In genomic region chr7:145067366-145067765, GRCm38 (mm10) we compare ENCODE assay signal across 27 mouse cellular contexts.
DNase-seq lines count a peak whose midpoint lies in the region; ATAC-seq lines count a peak whose summit lies in the region.
"Had no signal": no experiment of that assay in that cellular context is flagged by ENCODE, and none has a peak within 500 bp of the region (broad histone marks: within the 10 kb centered on the region; RNA-seq: fewer than 3 reads in every experiment).

No protein-coding gene starts in this region.

- no peak for ATAC-seq in forebrain, embryonic 15.5 days (replicated peaks)
- no peak for ATAC-seq in midbrain, embryonic 15.5 days (replicated peaks)
- no peak for ATAC-seq in granulocyte monocyte progenitor cell, adult 5-6 weeks (replicated peaks; ENCODE audit: poor library complexity, severe bottlenecking)
- ATAC-seq: forebrain, embryonic 16.5 days; Patski had no signal

- H3K27me3 ChIP-seq in forebrain, embryonic 10.5 days (ENCODE audit: poor library complexity, severe bottlenecking), result no peaks in the 10 kb centered on the region; the same call in 1 of the 2 replicates
- H3K27me3 ChIP-seq in forebrain, embryonic 15.5 days, result no peaks in the 10 kb centered on the region
- H3K27me3 ChIP-seq in midbrain, embryonic 10.5 days (ENCODE audit: low read depth, poor library complexity, severe bottlenecking), result no peaks in the 10 kb centered on the region
- H3K27me3 ChIP-seq in midbrain, embryonic 15.5 days (replicated peaks), result no peaks in the 10 kb centered on the region
- H3K27me3 ChIP-seq in embryonic facial prominence, embryonic 10.5 days (replicated peaks; ENCODE audit: low read depth, poor library complexity, severe bottlenecking), result no peaks in the 10 kb centered on the region
- no peaks in the 10 kb centered on the region for H3K27me3 ChIP-seq in limb, embryonic 10.5 days (ENCODE audit: low read depth, poor library complexity, severe bottlenecking)
- H3K27me3 ChIP-seq: embryonic facial prominence, embryonic 12.5 days; embryonic facial prominence, embryonic 15.5 days; heart, embryonic 12.5 days; heart, embryonic 15.5 days; hindbrain, embryonic 15.5 days; Patski had no signal

- no peak overlapping the region for H3K4me3 ChIP-seq in forebrain, embryonic 10.5 days
- H3K4me3 ChIP-seq in forebrain, embryonic 15.5 days, result no peak overlapping the region
- H3K4me3 ChIP-seq in midbrain, embryonic 10.5 days, result no peak overlapping the region
- no peak overlapping the region for H3K4me3 ChIP-seq in midbrain, embryonic 15.5 days
- no peak overlapping the region for H3K4me3 ChIP-seq in embryonic facial prominence, embryonic 10.5 days
- H3K4me3 ChIP-seq in limb, embryonic 10.5 days, result no peak overlapping the region
- H3K4me3 ChIP-seq: embryonic facial prominence, embryonic 12.5 days; embryonic facial prominence, embryonic 15.5 days; forebrain, embryonic 12.5 days; heart, embryonic 12.5 days; heart, embryonic 15.5 days; hindbrain, embryonic 15.5 days had no signal

- no peak for DNase-seq in forebrain, embryonic 10.5 days (ENCODE audit: extremely low spot score, low spot score)
- no peak for DNase-seq in midbrain, embryonic 10.5 days (ENCODE audit: low spot score)
- DNase-seq in embryonic facial prominence, embryonic 10.5 days (ENCODE audit: low spot score), result no peak
- no peak for DNase-seq in limb, embryonic 10.5 days (ENCODE audit: low spot score)
- DNase-seq: adrenal gland, postnatal 10 days; adrenal gland, postnatal 36 days; B cell, adult 2 months; cerebellum, adult 18-20 months; cerebellum, adult 9-10 months; cerebellum, postnatal 36 days; embryo, embryonic 11 days; gastrocnemius, postnatal 10 days; heart, adult 18-20 months; heart, postnatal 10 days; heart, postnatal 36 days had no signal

- WGBS in forebrain, embryonic 10.5 days, result 74% methylated on average over 3 of the region's 3 CpGs
- 68% methylated on average over 3 of the region's 3 CpGs for WGBS in forebrain, embryonic 15.5 days
- 64% methylated on average over 3 of the region's 3 CpGs for WGBS in midbrain, embryonic 10.5 days
- 58% methylated on average over 3 of the region's 3 CpGs for WGBS in midbrain, embryonic 15.5 days
- WGBS in embryonic facial prominence, embryonic 10.5 days, result 50% methylated on average over 3 of the region's 3 CpGs
- 52% methylated on average over 3 of the region's 3 CpGs for WGBS in limb, embryonic 10.5 days

- H3K9me3 ChIP-seq in forebrain, embryonic 10.5 days, result no peaks in the 10 kb centered on the region
- H3K9me3 ChIP-seq in forebrain, embryonic 15.5 days, result no peaks in the 10 kb centered on the region
- no peaks in the 10 kb centered on the region for H3K9me3 ChIP-seq in midbrain, embryonic 10.5 days (replicated peaks)
- no peaks in the 10 kb centered on the region for H3K9me3 ChIP-seq in midbrain, embryonic 15.5 days
- H3K9me3 ChIP-seq in embryonic facial prominence, embryonic 10.5 days, result no peaks in the 10 kb centered on the region
- no peaks in the 10 kb centered on the region for H3K9me3 ChIP-seq in limb, embryonic 10.5 days (replicated peaks)
- H3K9me3 ChIP-seq: embryonic facial prominence, embryonic 12.5 days; embryonic facial prominence, embryonic 15.5 days; forebrain, embryonic 12.5 days; G1E; heart, embryonic 12.5 days; heart, embryonic 15.5 days; hindbrain, embryonic 15.5 days had no signal

- no peak overlapping the region for H3K9ac ChIP-seq in forebrain, embryonic 15.5 days (replicated peaks)
- H3K9ac ChIP-seq in midbrain, embryonic 15.5 days, result no peak overlapping the region
- H3K9ac ChIP-seq: embryonic facial prominence, embryonic 12.5 days; embryonic facial prominence, embryonic 15.5 days; forebrain, embryonic 12.5 days; heart, embryonic 12.5 days; heart, embryonic 15.5 days; hindbrain, embryonic 15.5 days had no signal

- no peaks in the 10 kb centered on the region for H3K36me3 ChIP-seq in forebrain, embryonic 10.5 days (replicated peaks)
- H3K36me3 ChIP-seq in forebrain, embryonic 15.5 days, result no peaks in the 10 kb centered on the region
- H3K36me3 ChIP-seq in midbrain, embryonic 10.5 days, result no peaks in the 10 kb centered on the region
- no peaks in the 10 kb centered on the region for H3K36me3 ChIP-seq in midbrain, embryonic 15.5 days (replicated peaks)
- H3K36me3 ChIP-seq in embryonic facial prominence, embryonic 10.5 days (replicated peaks), result no peaks in the 10 kb centered on the region
- H3K36me3 ChIP-seq in limb, embryonic 10.5 days, result no peaks in the 10 kb centered on the region
- H3K36me3 ChIP-seq: embryonic facial prominence, embryonic 12.5 days; embryonic facial prominence, embryonic 15.5 days; forebrain, embryonic 12.5 days; G1E; heart, embryonic 12.5 days; heart, embryonic 15.5 days; hindbrain, embryonic 15.5 days had no signal

- H3K4me1 ChIP-seq in forebrain, embryonic 10.5 days, result no peaks in the 10 kb centered on the region
- H3K4me1 ChIP-seq in forebrain, embryonic 15.5 days, result no peaks in the 10 kb centered on the region
- 0 out of 2 replicates have a peak, but pooled peaks cover 5% of the 10 kb centered on the region for H3K4me1 ChIP-seq in midbrain, embryonic 10.5 days
- no peaks in the 10 kb centered on the region for H3K4me1 ChIP-seq in midbrain, embryonic 15.5 days
- peaks cover 7% of the 10 kb centered on the region; the same call in 1 of the 2 replicates for H3K4me1 ChIP-seq in embryonic facial prominence, embryonic 10.5 days
- no peaks in the 10 kb centered on the region for H3K4me1 ChIP-seq in limb, embryonic 10.5 days
- H3K4me1 ChIP-seq: embryonic facial prominence, embryonic 12.5 days; embryonic facial prominence, embryonic 15.5 days; forebrain, embryonic 12.5 days; heart, embryonic 12.5 days; heart, embryonic 15.5 days; hindbrain, embryonic 15.5 days had no signal

- peak overlapping the region; percentile 58 for H3K27ac ChIP-seq in forebrain, embryonic 10.5 days
- H3K27ac ChIP-seq in forebrain, embryonic 15.5 days (replicated peaks), result no peak overlapping the region
- peak overlapping the region; percentile 40; the same call in 1 of the 2 replicates for H3K27ac ChIP-seq in midbrain, embryonic 10.5 days (replicated peaks)
- no peak overlapping the region for H3K27ac ChIP-seq in midbrain, embryonic 15.5 days
- 0 out of 2 replicates have a peak overlapping the region, but pooled peaks have one; percentile 7 for H3K27ac ChIP-seq in embryonic facial prominence, embryonic 10.5 days (replicated peaks)
- H3K27ac ChIP-seq in limb, embryonic 10.5 days, result 0 out of 2 replicates have a peak overlapping the region, but pooled peaks have one; percentile 25
- H3K27ac ChIP-seq: embryonic facial prominence, embryonic 12.5 days; embryonic facial prominence, embryonic 15.5 days; forebrain, embryonic 12.5 days; heart, embryonic 15.5 days; hindbrain, embryonic 15.5 days had no signal

- no peak overlapping the region for H3K4me2 ChIP-seq in forebrain, embryonic 15.5 days (replicated peaks)
- no peak overlapping the region for H3K4me2 ChIP-seq in midbrain, embryonic 15.5 days
- H3K4me2 ChIP-seq: embryonic facial prominence, embryonic 12.5 days; embryonic facial prominence, embryonic 15.5 days; forebrain, embryonic 12.5 days; heart, embryonic 12.5 days; heart, embryonic 15.5 days; hindbrain, embryonic 15.5 days had no signal

Comparison
In these comparisons a context has a peak if more than half of its experiments do, and no peak if none do; other contexts are left out.
1. H3K27ac ChIP-seq: peak in forebrain, embryonic 10.5 days (single experiment), midbrain, embryonic 10.5 days (single experiment), embryonic facial prominence, embryonic 10.5 days (single experiment) and limb, embryonic 10.5 days (single experiment); none in forebrain, embryonic 15.5 days (single experiment) and midbrain, embryonic 15.5 days (single experiment).